Mouse (Mus musculus): Measurements from ENCODE around the gene Srsf12. TPM values are rescaled to one million over a fixed set of nuclear protein-coding genes. Genes with fewer than 3 reads are reported as not detected.

The Srsf12 gene
- total RNA-seq (2021) = not detected
- long read RNA-seq, experiment 1 = 0 reads
- long read RNA-seq, experiment 2 = 0 reads

- DNase-seq = no peak
- intact Hi-C loops (cut with DNase I) = loop anchor here (2.0 kb wide), 1 partner anchor 86 kb away; no protein-coding TSS in a partner anchor
These were observed at the start of gene Srsf12 for GRCm38 (mm10) chr4:33208881-33209841. TSS of gene Srsf12 (plus strand) at chr4:33208991.

GRCm38 (mm10) chr4:33183477-33183876 lies 25.3 kb upstream of the Srsf12 start:
- no peak for DNase-seq
- intact Hi-C loops (cut with DNase I) = no loop called here

- intact Hi-C loops (cut with DNase I) = no loop called here
- DNase-seq = peak in 1 of 2 experiments; percentile 11
These were observed 20.6 kb upstream of the Srsf12 start for GRCm38 (mm10) chr4:33188164-33188563.

- peak; percentile 79 to 87 for DNase-seq
- intact Hi-C loops (cut with DNase I) = no loop called here
These were observed 19.7 kb upstream of the Srsf12 start for GRCm38 (mm10) chr4:33188781-33189734.

- no peak for DNase-seq
- intact Hi-C loops (cut with DNase I) = no loop called here
These were observed 19.1 kb upstream of the Srsf12 start, which contains the start of gene Pm20d2 for GRCm38 (mm10) chr4:33189735-33190036. TSS of gene Pm20d2 (minus strand) at chr4:33189737.

- intact Hi-C loops (cut with DNase I) = no loop called here
- no peak for DNase-seq
These were observed 10.7 kb upstream of the Srsf12 start for GRCm38 (mm10) chr4:33198117-33198516.

- DNase-seq = peak in 1 of 2 experiments; percentile 18
- intact Hi-C loops (cut with DNase I) = loop anchor here (1.0 kb wide), 1 partner anchor 58 kb away; no protein-coding TSS in a partner anchor
These were observed 4.1 kb upstream of the Srsf12 start for GRCm38 (mm10) chr4:33204682-33205081.

GRCm38 (mm10) chr4:33207551-33207950 lies 1.2 kb upstream of the Srsf12 start:
- intact Hi-C loops (cut with DNase I) = no loop called here
- DNase-seq = no peak

- no peak for DNase-seq
- intact Hi-C loops (cut with DNase I) = no loop called here
These were observed 13.1 kb downstream of the Srsf12 start for GRCm38 (mm10) chr4:33221847-33222246.

GRCm38 (mm10) chr4:33224003-33224675 lies 15.3 kb downstream of the Srsf12 start:
- intact Hi-C loops (cut with DNase I) = no loop called here
- no peak for DNase-seq

- DNase-seq = no peak
- intact Hi-C loops (cut with DNase I) = no loop called here
These were observed 18.4 kb downstream of the Srsf12 start for GRCm38 (mm10) chr4:33227164-33227563.

- DNase-seq = no peak
These were observed 20.8 kb downstream of the Srsf12 start for GRCm38 (mm10) chr4:33229639-33230038.

GRCm38 (mm10) chr4:33230881-33231280 lies 22.1 kb downstream of the Srsf12 start:
- no peak for DNase-seq
- intact Hi-C loops (cut with DNase I) = no loop called here

More at GRCm38 (mm10) chr4:33229639-33230038, 20.8 kb downstream of the Srsf12 start:
- intact Hi-C loops (cut with DNase I) = no loop called here

- DNase-seq = no peak
- intact Hi-C loops (cut with DNase I) = no loop called here
These were observed 33.7 kb downstream of the Srsf12 start for GRCm38 (mm10) chr4:33242536-33242935.

GRCm38 (mm10) chr4:33243016-33243758 lies 34.4 kb downstream of the Srsf12 start:
- no peak for DNase-seq
- intact Hi-C loops (cut with DNase I) = no loop called here

GRCm38 (mm10) chr4:33243921-33244320 lies 35.1 kb downstream of the Srsf12 start:
- DNase-seq = no peak
- intact Hi-C loops (cut with DNase I) = no loop called here

GRCm38 (mm10) chr4:33245853-33246395 lies 37.1 kb downstream of the Srsf12 start:
- DNase-seq = no peak
- intact Hi-C loops (cut with DNase I) = no loop called here

- intact Hi-C loops (cut with DNase I) = loop anchor here (1.0 kb wide), 1 partner anchor 14 kb away; no protein-coding TSS in a partner anchor
- peak; percentile 97 to 99 for DNase-seq
These were observed 38.8 kb downstream of the Srsf12 start for GRCm38 (mm10) chr4:33247479-33248053.

Data from gastrocnemius, postnatal 36 days (tissue).